24 mouse cellular contexts compared by ENCODE assay signal in the genomic region with DNA sequence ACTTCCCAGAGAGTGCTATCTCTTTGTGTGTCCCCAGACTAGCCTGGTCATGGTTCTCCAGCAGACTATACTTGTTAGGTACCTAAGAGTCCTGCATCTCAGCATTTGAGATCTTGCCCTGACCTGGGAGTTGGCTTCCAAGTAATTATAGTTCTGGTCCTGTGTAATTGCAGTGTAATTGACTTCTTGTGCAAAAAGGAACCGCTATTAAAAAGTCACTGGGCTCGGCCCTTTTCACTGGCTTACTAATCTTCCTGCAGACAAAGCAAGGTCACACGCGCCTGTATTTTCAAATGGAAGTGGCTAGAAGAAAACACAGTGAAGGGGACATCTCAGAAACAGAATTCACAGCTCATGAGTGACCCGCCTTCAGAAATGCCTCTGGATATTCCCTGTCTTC. TPM values are rescaled to one million over a fixed set of nuclear protein-coding genes. Genes with fewer than 3 reads are reported as not detected.
DNase-seq lines count a peak whose midpoint lies in the region; ATAC-seq and TF ChIP-seq lines count a peak whose summit lies in the region.
"Had no signal": no experiment of that assay in that cellular context is flagged by ENCODE, and none has a peak within 500 bp of the region (broad histone marks: within the 10 kb centered on the region; RNA-seq: fewer than 3 reads in every experiment).

No protein-coding gene starts in this region.

- 84% methylated on average over 5 of the region's 5 CpGs for WGBS in kidney, embryonic 16.5 days
- 64% methylated on average over 5 of the region's 5 CpGs for WGBS in intestine, postnatal 0 days
- WGBS in small intestine, adult 2 months: 57% methylated on average over 5 of the region's 5 CpGs

- H3K4me3 ChIP-seq in kidney, embryonic 16.5 days (ENCODE audit: low read length): no peak overlapping the region
- H3K4me3 ChIP-seq in intestine, postnatal 0 days (ENCODE audit: low read depth, low read length): no peak overlapping the region
- no peak overlapping the region for H3K4me3 ChIP-seq in small intestine, adult 2 months (ENCODE audit: low read depth, low read length)
- H3K4me3 ChIP-seq: embryonic facial prominence, embryonic 10.5 days; embryonic facial prominence, embryonic 12.5 days; forebrain, embryonic 13.5 days; forebrain, embryonic 15.5 days had no signal

- peaks cover 12% of the 10 kb centered on the region; the same call in 1 of the 2 replicates for H3K4me1 ChIP-seq in kidney, embryonic 16.5 days (ENCODE audit: insufficient read depth, low read length)
- H3K4me1 ChIP-seq in intestine, postnatal 0 days (replicated peaks; ENCODE audit: control insufficient read depth, insufficient read depth, low read length): no peaks in the 10 kb centered on the region; the same call in 1 of the 2 replicates
- peaks cover 38% of the 10 kb centered on the region; the same call in 1 of the 2 replicates for H3K4me1 ChIP-seq in small intestine, adult 2 months (ENCODE audit: control insufficient read depth, insufficient read depth, insufficient read length, low read length)
- H3K4me1 ChIP-seq: embryonic facial prominence, embryonic 12.5 days; forebrain, embryonic 13.5 days; forebrain, embryonic 15.5 days had no signal

- no peak overlapping the region for H3K4me2 ChIP-seq in kidney, embryonic 16.5 days (replicated peaks; ENCODE audit: low read depth, low read length)
- no peak overlapping the region for H3K4me2 ChIP-seq in intestine, postnatal 0 days (replicated peaks; ENCODE audit: low read depth)
- H3K4me2 ChIP-seq: embryonic facial prominence, embryonic 12.5 days; forebrain, embryonic 13.5 days; forebrain, embryonic 15.5 days had no signal

- no peaks in the 10 kb centered on the region for H3K36me3 ChIP-seq in kidney, embryonic 16.5 days (ENCODE audit: insufficient read depth, low read length)
- no peaks in the 10 kb centered on the region for H3K36me3 ChIP-seq in intestine, postnatal 0 days (ENCODE audit: control insufficient read depth, insufficient read depth)
- H3K36me3 ChIP-seq in small intestine, adult 2 months (ENCODE audit: control insufficient read depth, insufficient read depth, low read length): no peaks in the 10 kb centered on the region
- H3K36me3 ChIP-seq: embryonic facial prominence, embryonic 10.5 days; embryonic facial prominence, embryonic 12.5 days; forebrain, embryonic 15.5 days had no signal

- intact Hi-C loops in heart, postnatal 10 days (cut with DNase I): no loop called here

- no peak overlapping the region for H3K9ac ChIP-seq in kidney, embryonic 16.5 days (replicated peaks; ENCODE audit: low read length)
- no peak overlapping the region for H3K9ac ChIP-seq in intestine, postnatal 0 days (ENCODE audit: low read depth, low read length)
- H3K9ac ChIP-seq: embryonic facial prominence, embryonic 12.5 days; forebrain, embryonic 13.5 days; forebrain, embryonic 15.5 days had no signal

- peak; percentile 11 for DNase-seq in kidney, adult 18-20 months
- DNase-seq in kidney, postnatal 14 days: no peak
- peak; percentile 62 for DNase-seq in kidney, adult 9 months
- DNase-seq in heart, postnatal 10 days: no peak
- DNase-seq: adrenal gland, adult 8-10 months; adrenal gland, postnatal 14 days; adrenal gland, postnatal 36 days; cerebellum, adult 11-12 months; cerebellum, adult 2 months; cerebellum, adult 9-10 months; cerebellum, postnatal 10 days; cerebellum, postnatal 25 days had no signal

- TF ChIP-seq CTCF in intestine, postnatal 0 days (IDR thresholded peaks at IDR 0.05; ENCODE audit: low read depth): no peak
- TF ChIP-seq CTCF in small intestine, adult 2 months (IDR thresholded peaks at IDR 0.05; ENCODE audit: extremely low read depth, insufficient read length, insufficient replicate concordance, low read depth, low read length): no peak

- no peaks in the 10 kb centered on the region for H3K9me3 ChIP-seq in kidney, embryonic 16.5 days (ENCODE audit: low read length)
- no peaks in the 10 kb centered on the region for H3K9me3 ChIP-seq in intestine, postnatal 0 days (ENCODE audit: control insufficient read depth)
- H3K9me3 ChIP-seq: embryonic facial prominence, embryonic 10.5 days; embryonic facial prominence, embryonic 12.5 days; forebrain, embryonic 13.5 days; forebrain, embryonic 15.5 days had no signal

- TF ChIP-seq POLR2A in small intestine, adult 2 months (IDR thresholded peaks at IDR 0.05; ENCODE audit: low read depth, low read length): no peak

- ATAC-seq in kidney, embryonic 16.5 days (ENCODE audit: low FRiP score, low TSS enrichment): no peak
- no peak for ATAC-seq in intestine, postnatal 0 days
- ATAC-seq: forebrain, embryonic 13.5 days; forebrain, embryonic 15.5 days had no signal

- H3K27ac ChIP-seq in kidney, embryonic 16.5 days (ENCODE audit: low read length): no peak overlapping the region
- H3K27ac ChIP-seq in intestine, postnatal 0 days (ENCODE audit: low read depth, low read length): peak overlapping the region; percentile 62
- peak overlapping the region; percentile 80 for H3K27ac ChIP-seq in small intestine, adult 2 months (ENCODE audit: insufficient read depth, low read depth, low read length)
- H3K27ac ChIP-seq: embryonic facial prominence, embryonic 10.5 days; embryonic facial prominence, embryonic 12.5 days; forebrain, embryonic 13.5 days; forebrain, embryonic 15.5 days had no signal

- no peaks in the 10 kb centered on the region for H3K27me3 ChIP-seq in kidney, embryonic 16.5 days (ENCODE audit: insufficient read depth, low read length)
- no peaks in the 10 kb centered on the region for H3K27me3 ChIP-seq in intestine, postnatal 0 days (replicated peaks; ENCODE audit: control insufficient read depth, insufficient read depth, low read length)
- no peaks in the 10 kb centered on the region for H3K27me3 ChIP-seq in small intestine, adult 2 months (ENCODE audit: control insufficient read depth, insufficient read depth, low read length)
- H3K27me3 ChIP-seq: embryonic facial prominence, embryonic 12.5 days; forebrain, embryonic 13.5 days; forebrain, embryonic 15.5 days had no signal

RNA-seq across cellular contexts. Expression of gene Slc6a19, which starts 7.1 kb away (rescaled TPM):
- polyA plus RNA-seq in kidney, embryonic 16.5 days (2015; fragmentation: Nextera tagmentation; extraction: Ambion mirVana): 2.1 and 2.3 TPM in 2 replicates
- polyA plus RNA-seq in intestine, postnatal 0 days (2015; fragmentation: Nextera tagmentation; extraction: Ambion mirVana): 110 and 119 TPM in 2 replicates
- polyA plus RNA-seq in small intestine, adult 2 months (2012; rRNA removed): 246 and 934 TPM in 2 replicates
- under 1 TPM in 1 of 2 experiments, not detected in 1; 0.10 TPM for total RNA-seq in heart, postnatal 10 days (2021)
- total RNA-seq: MEL had no signal
- polyA plus RNA-seq: C2C12; forebrain, embryonic 11.5 days had no signal

RNA-seq across cellular contexts. Expression of gene Slc12a7, which starts 21.1 kb away (rescaled TPM):
- polyA plus RNA-seq in kidney, embryonic 16.5 days (2015; fragmentation: Nextera tagmentation; extraction: Ambion mirVana): 27.0 and 28.1 TPM in 2 replicates
- 12.9 and 13.4 TPM in 2 replicates for polyA plus RNA-seq in intestine, postnatal 0 days (2015; fragmentation: Nextera tagmentation; extraction: Ambion mirVana)
- polyA plus RNA-seq in small intestine, adult 2 months (2012; rRNA removed): 74.3 and 147 TPM in 2 replicates
- total RNA-seq in heart, postnatal 10 days (2021): 100 to 1,000 TPM; 160 to 180 TPM

RNA-seq across cellular contexts. Expression of gene Slc6a18, which starts 34.0 kb away (rescaled TPM):
- polyA plus RNA-seq in kidney, embryonic 16.5 days (2015; fragmentation: Nextera tagmentation; extraction: Ambion mirVana): 34.6 and 38.4 TPM in 2 replicates
- 0.04 and 0.20 TPM in 2 replicates for polyA plus RNA-seq in intestine, postnatal 0 days (2015; fragmentation: Nextera tagmentation; extraction: Ambion mirVana)
- polyA plus RNA-seq in small intestine, adult 2 months (2012; rRNA removed): 0.19 and 0.81 TPM in 2 replicates
- not detected for total RNA-seq in heart, postnatal 10 days (2021)
- total RNA-seq: adrenal gland, adult 8-10 months; adrenal gland, postnatal 14 days; adrenal gland, postnatal 36 days; ES-E14; MEL had no signal
- polyA plus RNA-seq: C2C12; cerebellum, adult 2 months; embryonic facial prominence, embryonic 10.5 days; embryonic facial prominence, embryonic 12.5 days; embryonic facial prominence, embryonic 14.5 days; forebrain, embryonic 11.5 days; forebrain, embryonic 13.5 days; forebrain, embryonic 15.5 days had no signal

Comparison
In these comparisons a context has a peak if more than half of its experiments do, and no peak if none do; other contexts are left out.
1. DNase-seq: peak in kidney, adult 18-20 months (single experiment) and kidney, adult 9 months (single experiment); none in kidney, postnatal 14 days (single experiment) and heart, postnatal 10 days (0 of 2).
2. RNA of gene Slc6a19, which starts 7.1 kb away (polyA plus RNA-seq): 246 to 934 TPM in small intestine, adult 2 months and 110 to 119 TPM in intestine, postnatal 0 days; 2.1 to 2.3 TPM in kidney, embryonic 16.5 days; every median in the first group is over 10 times any median in the second.
3. RNA of gene Slc6a18, which starts 34.0 kb away (polyA plus RNA-seq): 34.6 to 38.4 TPM in kidney, embryonic 16.5 days; 0.19 to 0.81 TPM in small intestine, adult 2 months and 0.04 to 0.20 TPM in intestine, postnatal 0 days; every median in the first group is over 10 times any median in the second.